Mouse (Mus musculus): ENCODE results near the gene Ibtk. TPM values are rescaled to one million over a fixed set of nuclear protein-coding genes. Genes with fewer than 3 reads are reported as not detected.

Ibtk gene
- polyA plus RNA-seq, 1 experiment from 2014 or later = 27.7 TPM

DNA sequence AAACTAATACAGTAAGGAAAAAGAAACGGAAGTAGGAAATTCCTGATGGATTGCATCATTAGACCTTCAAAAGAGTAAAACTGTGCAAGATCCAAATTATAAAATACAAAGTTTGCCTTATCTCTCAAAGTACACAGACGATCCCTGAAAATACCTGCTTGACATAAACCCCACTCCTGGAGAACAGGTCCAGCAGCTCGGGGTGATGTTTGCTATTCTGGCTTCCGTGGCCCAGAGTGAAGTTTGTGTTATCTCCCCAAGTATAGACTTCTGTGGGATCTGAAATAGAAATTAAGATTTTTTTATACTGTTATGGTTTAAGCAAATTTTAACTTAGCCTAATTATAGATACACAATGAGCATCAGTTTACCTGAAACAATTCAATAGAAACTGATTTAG, 14.3 kb downstream of the Ibtk start:
- Histone ChIP-seq H3K36me3 (ENCODE audit: control insufficient read depth, insufficient read depth) (peaks cover 38% of the 10 kb centered on the region), H3K27ac (ENCODE audit: low read length) (no peak overlapping the region), H3K27me3 (ENCODE audit: control insufficient read depth, insufficient read depth, low read depth, low read length) (no peaks in the 10 kb centered on the region), H3K9ac (ENCODE audit: low read depth, low read length) (no peak overlapping the region), H3K4me1 (ENCODE audit: control insufficient read depth, low read depth, low read length) (no peaks in the 10 kb centered on the region), H3K9me3 (replicated peaks; ENCODE audit: control insufficient read depth, low read length) (no peaks in the 10 kb centered on the region), H3K4me2 (ENCODE audit: low read depth, low read length) (no peak overlapping the region), H3K4me3 (ENCODE audit: low read depth, low read length) (no peak overlapping the region)
- 82% methylated on average over 4 of the region's 4 CpGs for WGBS (ENCODE audit: insufficient replicate concordance)
- ATAC-seq (ENCODE audit: low read depth) = no peak

DNA sequence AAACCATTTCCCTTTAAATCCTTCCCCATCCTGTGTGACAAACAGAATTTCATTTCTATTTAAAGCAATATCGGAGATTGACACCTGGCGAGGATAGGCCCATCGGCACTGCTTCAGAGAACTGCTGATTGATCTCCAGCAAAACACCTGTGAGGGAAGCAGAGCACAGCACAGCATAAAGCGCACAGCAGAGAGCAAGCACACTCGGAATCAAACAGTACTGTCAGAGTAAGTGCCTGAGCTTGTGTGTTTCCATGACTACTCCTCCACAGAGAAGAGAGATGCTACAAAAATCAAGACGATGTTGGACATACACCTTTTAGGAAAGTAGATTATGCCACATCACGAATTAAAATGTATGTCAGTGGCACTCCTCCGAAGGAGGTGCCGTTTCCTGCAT, 25.1 kb downstream of the Ibtk start:
- Histone ChIP-seq H3K4me3 (ENCODE audit: low read depth, low read length) (no peak overlapping the region), H3K36me3 (ENCODE audit: control insufficient read depth, insufficient read depth) (peaks cover 71% of the 10 kb centered on the region), H3K27me3 (ENCODE audit: control insufficient read depth, insufficient read depth, low read depth, low read length) (no peaks in the 10 kb centered on the region), H3K9ac (ENCODE audit: low read depth, low read length) (no peak overlapping the region), H3K4me1 (ENCODE audit: control insufficient read depth, low read depth, low read length) (no peaks in the 10 kb centered on the region), H3K27ac (ENCODE audit: low read length) (no peak overlapping the region), H3K9me3 (replicated peaks; ENCODE audit: control insufficient read depth, low read length) (no peaks in the 10 kb centered on the region), H3K4me2 (ENCODE audit: low read depth, low read length) (no peak overlapping the region)
- ATAC-seq (ENCODE audit: low read depth) = no peak
- 90% methylated on average over 9 of the region's 9 CpGs for WGBS (ENCODE audit: insufficient replicate concordance)

DNA sequence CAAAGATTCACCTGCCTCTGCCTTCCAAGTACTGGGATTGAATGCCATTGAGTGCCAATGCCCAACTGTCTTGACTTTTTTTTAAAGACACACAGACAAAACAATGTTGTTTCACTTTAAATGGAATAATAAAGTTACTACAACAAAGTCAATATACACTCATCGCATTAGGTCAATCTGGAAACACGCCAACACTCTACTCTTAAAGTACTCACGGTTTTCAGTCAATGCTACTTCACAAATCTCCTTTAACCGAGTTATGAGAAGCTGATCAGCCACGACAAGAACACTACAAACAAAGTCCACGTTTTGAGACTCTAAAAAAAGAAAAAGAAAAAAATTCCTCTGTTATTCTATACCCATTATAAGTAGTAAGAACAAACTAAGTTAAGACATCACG, 31.8 kb downstream of the Ibtk start:
- whole genome bisulfite sequencing (ENCODE audit: insufficient replicate concordance) = 85% methylated on average over 7 of the region's 7 CpGs
- no peak overlapping the region for H3K9ac ChIP-seq (ENCODE audit: low read depth, low read length)
- no peak for ATAC-seq (ENCODE audit: low read depth)
- no peak overlapping the region for H3K4me3 ChIP-seq (ENCODE audit: low read depth, low read length)
- H3K27ac ChIP-seq (ENCODE audit: low read length) = no peak overlapping the region
- no peak overlapping the region for H3K4me2 ChIP-seq (ENCODE audit: low read depth, low read length)
- H3K4me1 ChIP-seq (ENCODE audit: control insufficient read depth, low read depth, low read length) = no peaks in the 10 kb centered on the region
- H3K9me3 ChIP-seq (replicated peaks; ENCODE audit: control insufficient read depth, low read length) = no peaks in the 10 kb centered on the region
- no peaks in the 10 kb centered on the region for H3K27me3 ChIP-seq (ENCODE audit: control insufficient read depth, insufficient read depth, low read depth, low read length)
- peaks cover 75% of the 10 kb centered on the region for H3K36me3 ChIP-seq (ENCODE audit: control insufficient read depth, insufficient read depth)

- WGBS (ENCODE audit: insufficient replicate concordance) = 86% methylated on average over 6 of the region's 6 CpGs
Measured at GRCm38 (mm10) chr9:85707302-85707701, 41.8 kb downstream of the Ibtk start.

GRCm38 (mm10) chr9:85701981-85702380, 47.2 kb downstream of the Ibtk start:
- 76% methylated on average over 5 of the region's 5 CpGs for WGBS (ENCODE audit: insufficient replicate concordance)
- Histone ChIP-seq H3K4me2 (ENCODE audit: low read depth, low read length) (no peak overlapping the region), H3K27ac (ENCODE audit: low read length) (no peak overlapping the region), H3K4me1 (ENCODE audit: control insufficient read depth, low read depth, low read length) (no peaks in the 10 kb centered on the region), H3K4me3 (ENCODE audit: low read depth, low read length) (no peak overlapping the region), H3K9ac (ENCODE audit: low read depth, low read length) (no peak overlapping the region), H3K27me3 (ENCODE audit: control insufficient read depth, insufficient read depth, low read depth, low read length) (no peaks in the 10 kb centered on the region), H3K36me3 (ENCODE audit: control insufficient read depth, insufficient read depth) (peaks cover 48% of the 10 kb centered on the region), H3K9me3 (replicated peaks; ENCODE audit: control insufficient read depth, low read length) (no peaks in the 10 kb centered on the region)
- no peak for ATAC-seq (ENCODE audit: low read depth)

More at GRCm38 (mm10) chr9:85707302-85707701, 41.8 kb downstream of the Ibtk start:
- Histone ChIP-seq H3K27ac (ENCODE audit: low read length) (no peak overlapping the region), H3K9ac (ENCODE audit: low read depth, low read length) (no peak overlapping the region), H3K4me2 (ENCODE audit: low read depth, low read length) (no peak overlapping the region), H3K9me3 (replicated peaks; ENCODE audit: control insufficient read depth, low read length) (no peaks in the 10 kb centered on the region), H3K36me3 (ENCODE audit: control insufficient read depth, insufficient read depth) (peaks cover 65% of the 10 kb centered on the region), H3K27me3 (ENCODE audit: control insufficient read depth, insufficient read depth, low read depth, low read length) (no peaks in the 10 kb centered on the region), H3K4me1 (ENCODE audit: control insufficient read depth, low read depth, low read length) (no peaks in the 10 kb centered on the region), H3K4me3 (ENCODE audit: low read depth, low read length) (no peak overlapping the region)
- no peak for ATAC-seq (ENCODE audit: low read depth)

GRCm38 (mm10) chr9:85695606-85696005, 53.5 kb downstream of the Ibtk start:
- H3K36me3 ChIP-seq (ENCODE audit: control insufficient read depth, insufficient read depth) = peaks cover 12% of the 10 kb centered on the region
- ATAC-seq (ENCODE audit: low read depth) = no peak
- 92% methylated on average over 3 of the region's 3 CpGs for WGBS (ENCODE audit: insufficient replicate concordance)

DNA sequence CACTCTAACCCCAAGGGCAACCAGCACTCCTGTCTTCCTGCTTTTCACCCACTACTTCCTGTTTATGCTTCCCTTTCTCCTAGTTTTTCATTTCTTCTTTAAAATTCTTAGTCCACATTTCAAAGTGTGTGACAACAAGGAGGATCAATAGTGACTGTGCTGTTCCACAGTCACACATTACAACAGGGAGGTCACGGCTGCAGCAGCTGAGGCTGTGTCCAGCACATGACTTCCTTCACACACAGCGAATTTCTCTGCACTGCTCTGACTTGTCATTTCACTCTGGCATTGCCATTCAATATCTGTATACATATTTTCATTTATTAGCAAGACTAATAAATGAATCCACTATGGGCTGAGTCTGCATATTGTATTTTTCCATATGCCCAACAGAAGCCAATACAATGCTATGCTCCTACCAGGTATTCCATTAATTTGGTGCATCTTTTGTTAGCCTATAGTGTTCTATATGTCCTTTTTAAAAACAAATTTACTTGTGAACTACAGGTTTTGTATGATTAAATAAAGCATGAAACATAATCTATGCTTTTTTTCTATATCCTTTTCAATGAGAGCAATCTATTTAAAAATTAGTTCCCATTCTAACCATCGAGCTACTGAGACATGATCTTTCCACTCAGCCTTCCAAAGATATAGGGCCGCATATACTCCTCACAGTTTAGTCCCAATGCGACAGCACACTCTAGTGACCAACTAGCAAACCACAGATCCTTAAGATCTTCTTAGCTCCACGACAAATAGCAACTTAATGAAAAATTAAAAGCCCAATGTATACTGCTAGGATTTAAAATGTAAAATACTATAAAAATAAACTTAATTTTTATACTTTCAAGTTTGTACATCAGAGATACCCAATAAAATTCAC, 55.7 kb downstream of the Ibtk start:
- ATAC-seq (ENCODE audit: low read depth) = peak; percentile 59; the same call in 1 of the 2 replicates
- no peak overlapping the region for H3K9ac ChIP-seq (ENCODE audit: low read depth, low read length)
- 64% methylated on average over 6 of the region's 6 CpGs for WGBS (ENCODE audit: insufficient replicate concordance)
- H3K9me3 ChIP-seq (replicated peaks; ENCODE audit: control insufficient read depth, low read length) = no peaks in the 10 kb centered on the region
- H3K27ac ChIP-seq (ENCODE audit: low read length) = no peak overlapping the region
- H3K36me3 ChIP-seq (ENCODE audit: control insufficient read depth, insufficient read depth) = peaks cover 25% of the 10 kb centered on the region
- no peaks in the 10 kb centered on the region for H3K27me3 ChIP-seq (ENCODE audit: control insufficient read depth, insufficient read depth, low read depth, low read length)
- H3K4me1 ChIP-seq (ENCODE audit: control insufficient read depth, low read depth, low read length) = no peaks in the 10 kb centered on the region
- no peak overlapping the region for H3K4me3 ChIP-seq (ENCODE audit: low read depth, low read length)
- H3K4me2 ChIP-seq (ENCODE audit: low read depth, low read length) = no peak overlapping the region

More at GRCm38 (mm10) chr9:85695606-85696005, 53.5 kb downstream of the Ibtk start:
- H3K27me3 ChIP-seq (ENCODE audit: control insufficient read depth, insufficient read depth, low read depth, low read length) = no peaks in the 10 kb centered on the region
- H3K4me2 ChIP-seq (ENCODE audit: low read depth, low read length) = no peak overlapping the region
- no peaks in the 10 kb centered on the region for H3K4me1 ChIP-seq (ENCODE audit: control insufficient read depth, low read depth, low read length)
- no peak overlapping the region for H3K9ac ChIP-seq (ENCODE audit: low read depth, low read length)
- H3K9me3 ChIP-seq (replicated peaks; ENCODE audit: control insufficient read depth, low read length) = no peaks in the 10 kb centered on the region
- H3K4me3 ChIP-seq (ENCODE audit: low read depth, low read length) = no peak overlapping the region
- no peak overlapping the region for H3K27ac ChIP-seq (ENCODE audit: low read length)

- H3K4me2 ChIP-seq (ENCODE audit: low read depth, low read length) = no peak overlapping the region
- H3K4me3 ChIP-seq (ENCODE audit: low read depth, low read length) = no peak overlapping the region
- no peaks in the 10 kb centered on the region for H3K4me1 ChIP-seq (ENCODE audit: control insufficient read depth, low read depth, low read length)
- no peaks in the 10 kb centered on the region for H3K9me3 ChIP-seq (replicated peaks; ENCODE audit: control insufficient read depth, low read length)
- ATAC-seq (ENCODE audit: low read depth) = no peak
- H3K27ac ChIP-seq (ENCODE audit: low read length) = no peak overlapping the region
- H3K27me3 ChIP-seq (ENCODE audit: control insufficient read depth, insufficient read depth, low read depth, low read length) = no peaks in the 10 kb centered on the region
- WGBS (ENCODE audit: insufficient replicate concordance) = 86% methylated on average over 6 of the region's 6 CpGs
- H3K9ac ChIP-seq (ENCODE audit: low read depth, low read length) = no peak overlapping the region
- H3K36me3 ChIP-seq (ENCODE audit: control insufficient read depth, insufficient read depth) = peaks cover 23% of the 10 kb centered on the region
Measured at GRCm38 (mm10) chr9:85685010-85685409, 64.1 kb downstream of the Ibtk start.

GRCm38 (mm10) chr9:85675131-85675905, 73.8 kb downstream of the Ibtk start:
- Histone ChIP-seq H3K27me3 (ENCODE audit: control insufficient read depth, insufficient read depth, low read depth, low read length) (no peaks in the 10 kb centered on the region), H3K9ac (ENCODE audit: low read depth, low read length) (no peak overlapping the region), H3K9me3 (replicated peaks; ENCODE audit: control insufficient read depth, low read length) (no peaks in the 10 kb centered on the region), H3K4me1 (ENCODE audit: control insufficient read depth, low read depth, low read length) (no peaks in the 10 kb centered on the region), H3K27ac (ENCODE audit: low read length) (no peak overlapping the region), H3K4me3 (ENCODE audit: low read depth, low read length) (no peak overlapping the region), H3K36me3 (ENCODE audit: control insufficient read depth, insufficient read depth) (no peaks in the 10 kb centered on the region), H3K4me2 (ENCODE audit: low read depth, low read length) (no peak overlapping the region)
- ATAC-seq (ENCODE audit: low read depth) = no peak
- WGBS (ENCODE audit: insufficient replicate concordance) = 60% methylated on average over 10 of the region's 10 CpGs
